Mouse (Mus musculus) yolk sac, embryonic 10.5 days (tissue): ENCODE data around the gene Atp9a.

Experiments used
- DNase-seq: peaks from one replicate; pipeline ENCODE4 v3.0.0-alpha.2; 2017; ENCODE audit warnings: low spot score

The Atp9a gene

GRCm38 (mm10) chr2:168681531-168681930 is 60.7 kb downstream of the Atp9a start:
- DNase-seq, result no peak

- DNase-seq, result no peak
These were observed 62.6 kb downstream of the Atp9a start for GRCm38 (mm10) chr2:168679381-168680199.

- no peak for DNase-seq
These were observed 63.4 kb downstream of the Atp9a start for GRCm38 (mm10) chr2:168678662-168679294.

GRCm38 (mm10) chr2:168677650-168678049 is 64.6 kb downstream of the Atp9a start:
- no peak for DNase-seq

GRCm38 (mm10) chr2:168671724-168672123 is 70.5 kb downstream of the Atp9a start:
- DNase-seq, result no peak

GRCm38 (mm10) chr2:168670241-168670640 is 72.0 kb downstream of the Atp9a start:
- DNase-seq, result peak; percentile 46

- no peak for DNase-seq
These were observed 72.4 kb downstream of the Atp9a start for GRCm38 (mm10) chr2:168669762-168670161.

GRCm38 (mm10) chr2:168667745-168668144 is 74.5 kb downstream of the Atp9a start:
- DNase-seq, result no peak

GRCm38 (mm10) chr2:168665680-168666079 is 76.5 kb downstream of the Atp9a start:
- no peak for DNase-seq

- DNase-seq, result no peak
These were observed 78.5 kb downstream of the Atp9a start for GRCm38 (mm10) chr2:168663716-168664115.

GRCm38 (mm10) chr2:168663216-168663615 is 79.0 kb downstream of the Atp9a start:
- DNase-seq, result peak; percentile 49

- no peak for DNase-seq
These were observed 80.4 kb downstream of the Atp9a start for GRCm38 (mm10) chr2:168661802-168662201.

- no peak for DNase-seq
These were observed 81.9 kb downstream of the Atp9a start for GRCm38 (mm10) chr2:168660344-168660743.

- DNase-seq, result no peak
These were observed 83.7 kb downstream of the Atp9a start for GRCm38 (mm10) chr2:168658551-168658950.

GRCm38 (mm10) chr2:168656569-168657308 is 85.5 kb downstream of the Atp9a start:
- no peak for DNase-seq

- no peak for DNase-seq
These were observed 87.1 kb downstream of the Atp9a start for GRCm38 (mm10) chr2:168654983-168655669.

- no peak for DNase-seq
These were observed 87.7 kb downstream of the Atp9a start for GRCm38 (mm10) chr2:168654482-168654881.

- DNase-seq, result no peak
These were observed 90.5 kb downstream of the Atp9a start for GRCm38 (mm10) chr2:168651757-168652156.

- DNase-seq, result no peak
These were observed 94.0 kb downstream of the Atp9a start for GRCm38 (mm10) chr2:168648171-168648570.

- no peak for DNase-seq
These were observed 97.4 kb downstream of the Atp9a start for GRCm38 (mm10) chr2:168644855-168645254.

GRCm38 (mm10) chr2:168643524-168644177 is 98.6 kb downstream of the Atp9a start:
- DNase-seq, result no peak

- DNase-seq, result no peak
These were observed 100.0 kb downstream of the Atp9a start for GRCm38 (mm10) chr2:168642187-168642586.
